Mouse (Mus musculus) heart, adult 18-20 months (tissue): ENCODE data around the gene Kpna7. TPM values are rescaled to one million over a fixed set of nuclear protein-coding genes. Genes with fewer than 3 reads are reported as not detected.

Experiments
- DNase-seq, 2 experiments: peaks; one replicate each; pipeline ENCODE4 v3.0.0; 2021 to 2022; ENCODE audit warnings: mixed read lengths in 1 of 2
- total RNA-seq, 2 experiments: library from RNA; stranded (reverse); gene quantifications; 2 replicates each; pipeline ENCODE4 v1.2.3; 2021

The Kpna7 gene
- total RNA-seq, 2 experiments from 2014 or later: not detected

GRCm38 (mm10) chr5:144963817-144964261, 120.0 kb downstream of the Kpna7 start:
- peak; percentile 70 to 82 for DNase-seq

- DNase-seq: peak; percentile 39 to 46
Observed at GRCm38 (mm10) chr5:144963401-144963800, 120.4 kb downstream of the Kpna7 start.

- peak in 1 of 2 experiments; percentile 1 for DNase-seq
Observed at GRCm38 (mm10) chr5:144958271-144958670, 125.6 kb downstream of the Kpna7 start.

- no peak for DNase-seq
Observed at GRCm38 (mm10) chr5:144954432-144954831, 129.4 kb downstream of the Kpna7 start.

DNA sequence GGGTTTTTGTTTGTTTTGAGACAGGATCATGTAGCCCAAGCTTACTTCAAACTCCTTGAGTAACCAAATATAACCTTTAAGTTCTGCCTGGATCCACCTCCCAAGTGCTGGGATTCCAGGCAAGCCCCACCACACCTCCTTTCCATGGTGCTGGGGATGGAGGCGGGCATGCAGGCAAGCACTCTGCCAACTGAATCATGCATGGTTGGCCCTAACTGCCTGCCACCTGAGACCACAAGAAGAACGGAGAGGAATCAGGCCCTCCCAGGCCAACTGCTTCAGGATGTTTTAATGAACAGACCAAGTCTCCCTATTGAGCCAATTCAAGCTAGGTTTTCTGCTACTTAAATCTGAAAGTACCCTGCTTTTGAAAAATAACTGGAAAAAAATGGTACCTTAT, 131.2 kb downstream of the Kpna7 start:
- DNase-seq: no peak

DNA sequence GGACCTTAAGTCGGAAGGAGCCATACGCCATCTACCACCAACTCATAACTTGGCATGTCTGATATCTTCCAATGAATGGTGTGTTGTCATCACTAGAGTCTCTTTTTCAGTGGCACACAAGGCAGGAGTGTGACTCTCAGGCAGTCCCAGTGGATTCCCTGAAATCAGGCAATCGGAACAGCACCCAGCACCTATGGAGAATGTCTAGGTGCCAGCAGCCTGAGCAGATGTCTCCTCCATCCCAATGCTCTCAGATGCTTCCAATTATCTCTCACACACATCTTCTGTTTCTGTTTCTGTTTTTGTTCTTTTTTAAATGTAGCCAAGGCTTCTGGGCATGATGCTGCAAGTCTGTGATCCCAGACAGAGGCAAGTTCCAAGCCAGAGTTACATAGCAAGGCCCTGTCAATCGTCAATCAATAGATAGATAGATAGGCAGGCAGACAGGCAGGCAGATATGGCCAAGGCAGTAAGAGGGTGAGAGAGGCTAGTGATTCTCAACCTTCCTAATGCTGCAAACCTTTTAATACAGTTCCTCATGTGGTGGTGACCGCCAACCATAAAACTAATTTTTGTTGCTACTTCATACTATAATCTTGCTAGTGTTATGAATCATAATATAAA, 133.3 kb downstream of the Kpna7 start:
- DNase-seq: no peak

GRCm38 (mm10) chr5:144949856-144950255, 134.0 kb downstream of the Kpna7 start:
- DNase-seq: no peak

DNA sequence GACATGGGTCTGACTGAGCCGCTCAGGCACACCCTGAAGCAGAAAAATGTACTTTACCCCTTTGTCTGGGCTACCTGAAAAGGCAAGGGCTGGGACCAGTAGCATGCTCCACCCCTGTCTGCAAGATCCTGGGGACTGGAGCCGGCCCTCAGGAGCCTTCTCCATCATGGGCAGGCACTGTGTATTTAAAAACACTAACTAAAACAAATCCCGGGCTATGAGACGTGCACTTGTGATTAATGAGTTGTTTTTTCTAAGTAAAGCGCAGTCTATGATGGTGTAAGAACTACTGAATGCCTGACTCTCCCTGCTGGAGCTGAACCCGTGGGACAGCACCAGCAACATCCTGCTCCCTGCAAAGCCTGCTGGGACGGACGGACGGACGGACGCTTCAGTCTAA, 135.4 kb downstream of the Kpna7 start:
- DNase-seq: no peak

- no peak for DNase-seq
Observed at GRCm38 (mm10) chr5:144948002-144948401, 135.8 kb downstream of the Kpna7 start.

DNA sequence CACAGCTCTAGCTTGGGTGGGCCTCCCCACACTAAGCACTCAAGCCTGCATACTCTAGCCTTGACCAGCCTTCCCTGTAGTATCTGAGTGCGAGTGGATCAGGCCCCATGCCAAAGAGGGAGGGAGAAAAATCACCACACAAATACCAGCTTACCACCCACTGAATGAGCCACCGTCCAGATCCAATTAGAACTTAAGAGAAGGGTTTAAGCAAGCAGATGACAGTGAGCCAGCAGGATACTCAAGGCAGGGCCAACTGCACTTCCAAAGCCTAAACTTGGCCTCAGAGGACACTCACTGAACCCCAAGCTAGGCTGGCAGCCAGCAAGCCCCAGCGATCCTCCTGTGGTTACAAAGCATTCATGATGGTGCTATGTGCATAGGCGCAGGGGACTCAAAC, 137.8 kb downstream of the Kpna7 start:
- DNase-seq: peak; percentile 40 to 56

- peak in 1 of 2 experiments; percentile 26 for DNase-seq
Observed at GRCm38 (mm10) chr5:144944932-144945331, 138.9 kb downstream of the Kpna7 start.

DNA sequence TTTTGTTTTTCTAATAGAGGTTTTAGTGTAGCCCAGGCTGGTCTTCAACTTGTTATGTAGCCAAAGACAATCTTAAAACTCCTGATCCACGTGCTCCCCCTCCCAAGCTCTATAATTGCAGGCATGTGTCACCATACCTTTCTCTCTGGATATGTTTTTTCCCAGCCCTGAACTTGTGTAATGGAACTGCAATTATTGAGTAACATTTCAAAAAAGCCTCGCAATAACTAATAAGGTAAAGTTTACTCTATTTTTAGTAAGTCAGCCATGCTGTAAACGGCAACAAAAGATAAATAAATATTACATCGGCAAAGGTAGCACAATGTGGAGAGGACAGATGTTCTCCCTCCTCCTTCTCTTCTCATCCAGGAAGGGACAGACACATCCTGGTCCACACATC, 139.5 kb downstream of the Kpna7 start:
- DNase-seq: no peak

DNA sequence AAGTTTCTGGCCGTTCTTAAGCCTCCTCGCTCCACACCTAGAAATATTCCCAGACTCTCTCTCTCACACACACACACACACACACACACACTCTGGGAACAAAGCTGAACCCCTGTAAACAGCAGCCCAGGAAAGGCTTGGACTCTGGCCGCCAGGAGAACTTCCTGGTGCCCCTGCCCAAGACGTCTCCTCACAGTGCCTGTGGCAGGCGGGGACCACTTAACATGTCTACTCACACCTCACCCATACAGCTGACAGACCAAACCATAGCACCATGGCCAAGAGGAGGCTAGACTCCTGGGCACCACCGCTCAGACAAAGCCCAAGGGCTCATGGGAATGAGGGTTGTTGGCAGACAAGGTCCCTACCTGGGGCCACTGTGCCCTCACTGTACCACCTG, 140.5 kb downstream of the Kpna7 start:
- DNase-seq: no peak

- DNase-seq: peak; percentile 26 to 31
Observed at GRCm38 (mm10) chr5:144942431-144942830, 141.4 kb downstream of the Kpna7 start.

DNA sequence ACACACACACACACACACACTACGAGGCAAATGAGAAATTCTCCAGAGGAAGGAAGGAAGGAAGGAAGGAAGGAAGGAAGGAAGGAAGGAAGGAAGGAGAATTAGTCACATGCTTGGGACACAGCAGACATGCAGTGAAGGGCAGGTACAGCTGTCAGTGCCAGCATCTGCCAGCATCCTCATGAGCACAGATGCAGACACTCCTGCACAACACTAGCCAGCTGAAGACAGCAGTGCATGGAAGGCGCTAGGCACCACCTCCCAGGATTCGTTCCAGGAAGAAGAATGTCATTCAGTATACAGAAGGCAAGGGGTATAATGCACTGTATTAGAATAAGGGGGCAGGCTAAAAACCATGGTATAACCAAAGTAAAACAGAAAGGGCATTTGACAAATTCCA, 142.9 kb downstream of the Kpna7 start:
- no peak for DNase-seq

- DNase-seq: no peak
Observed at GRCm38 (mm10) chr5:144937304-144937703, 146.5 kb downstream of the Kpna7 start.

Other genes with a start within 250 kb of the Kpna7 start
- 10 to 100 TPM; 27.6 to 36.2 TPM for gene Smurf1, start 118.2 kb downstream of the Kpna7 start, total RNA-seq
- not detected for gene Gm4871, start 51.3 kb downstream of the Kpna7 start, total RNA-seq
- gene 1700018F24Rik, start 41.0 kb downstream of the Kpna7 start, total RNA-seq: not detected
- gene Arpc1a, start 200 bp downstream of the Kpna7 start, total RNA-seq: 10 to 100 TPM; 61.4 to 63.8 TPM
- gene Arpc1b, start 30.2 kb upstream of the Kpna7 start, total RNA-seq: 10 to 100 TPM; 65.3 to 67.4 TPM
- 10 to 100 TPM; 39.3 to 40.2 TPM for gene Pdap1, start 56.2 kb upstream of the Kpna7 start, total RNA-seq
- gene Bud31, start 56.3 kb upstream of the Kpna7 start, total RNA-seq: 10 to 100 TPM; 57.0 to 58.9 TPM
- gene Ptcd1, start 83.1 kb upstream of the Kpna7 start, total RNA-seq: 10 to 100 TPM; 30.0 to 31.3 TPM
- gene Cpsf4, start 83.2 kb upstream of the Kpna7 start, total RNA-seq: 10 to 100 TPM; 11.4 to 12.9 TPM
- 1,000 to 10,000 TPM; 1,105 to 1,150 TPM for gene Atp5j2, start 108.0 kb upstream of the Kpna7 start, total RNA-seq
- gene Zkscan14, start 117.8 kb upstream of the Kpna7 start, total RNA-seq: 1 to 10 TPM; 6.5 to 7.3 TPM
- gene Zkscan5, start 120.5 kb upstream of the Kpna7 start, total RNA-seq: 10 to 100 TPM in 1 of 2 experiments, 1 to 10 TPM in 1; 9.5 to 10.0 TPM
- gene Zfp655, start 147.7 kb upstream of the Kpna7 start, total RNA-seq: 10 to 100 TPM; 30.7 to 32.6 TPM
- 10 to 100 TPM; 10.7 to 11.2 TPM for gene Zscan25, start 196.5 kb upstream of the Kpna7 start, total RNA-seq